Mouse (Mus musculus): ENCODE measurements around the gene Ldb2.

Ldb2 gene

DNA sequence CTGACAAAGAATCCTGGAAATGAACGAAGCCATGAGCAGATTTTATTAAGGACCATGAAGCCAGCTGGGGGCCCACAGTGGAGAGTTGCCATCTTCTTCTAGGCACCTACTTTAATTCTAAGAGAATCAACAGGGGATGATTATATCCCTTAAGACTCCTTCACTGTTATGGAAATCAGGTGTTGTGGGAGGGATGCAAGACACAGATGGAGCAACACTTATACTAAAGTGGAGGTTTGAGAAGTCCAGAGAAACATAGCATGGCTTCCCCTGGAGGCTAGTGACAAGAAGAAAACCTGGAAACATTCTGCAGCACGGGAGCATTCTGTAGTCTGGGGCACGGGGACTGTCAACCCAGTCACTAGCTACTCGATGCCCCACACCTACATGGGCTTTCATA lies 85.0 kb downstream of the Ldb2 start:
- DNase-seq (ENCODE audit: low read depth): no peak

DNA sequence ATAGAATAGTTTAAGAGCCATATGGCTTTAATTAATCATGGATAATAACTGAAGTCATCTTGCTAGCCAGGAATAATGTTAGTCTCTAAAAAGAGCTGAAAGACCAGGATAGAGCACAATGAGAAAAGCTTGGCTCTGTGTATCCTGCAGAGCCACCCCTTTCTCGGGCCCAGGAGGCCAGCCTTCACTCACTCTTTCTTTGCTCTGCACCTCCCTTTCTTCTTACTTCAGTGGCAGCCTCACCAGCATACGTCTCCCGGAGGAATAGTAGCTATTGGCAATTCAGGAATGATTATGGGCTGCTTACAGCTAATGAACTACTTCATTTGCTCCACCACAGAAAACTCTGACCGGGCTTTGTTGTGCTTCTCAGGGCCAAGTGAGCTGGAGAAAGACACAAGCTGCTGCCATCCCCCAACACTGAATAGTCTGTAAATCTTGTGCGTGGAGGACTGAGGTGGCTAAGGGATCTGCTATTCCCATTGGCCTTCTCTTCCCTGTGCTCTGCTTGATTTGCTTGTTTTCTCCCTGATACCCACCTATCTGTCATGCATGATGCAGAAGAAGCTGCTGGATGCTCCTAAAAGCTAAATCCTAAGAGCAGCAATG lies 86.2 kb downstream of the Ldb2 start:
- no peak for DNase-seq (ENCODE audit: low read depth)

DNA sequence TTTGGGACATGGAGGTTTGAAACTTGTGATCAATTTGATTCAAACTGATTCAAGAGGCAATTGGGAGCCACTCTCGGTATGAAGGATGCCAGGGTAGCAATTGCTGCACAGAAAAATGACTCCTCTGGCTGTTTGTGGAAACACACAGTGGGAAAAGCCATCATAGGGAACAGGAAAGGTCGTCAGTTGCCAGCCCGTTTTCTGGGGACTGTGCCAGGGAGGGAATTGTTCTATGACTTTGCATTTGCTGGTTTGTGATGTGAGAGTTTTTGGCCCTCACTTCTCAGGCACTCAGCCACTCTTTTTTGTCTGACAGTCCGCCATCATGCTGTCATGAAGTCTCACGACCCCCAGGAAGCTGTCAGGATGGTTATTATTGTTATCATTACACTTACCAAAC lies 88.3 kb downstream of the Ldb2 start:
- no peak for DNase-seq (ENCODE audit: low read depth)

DNA sequence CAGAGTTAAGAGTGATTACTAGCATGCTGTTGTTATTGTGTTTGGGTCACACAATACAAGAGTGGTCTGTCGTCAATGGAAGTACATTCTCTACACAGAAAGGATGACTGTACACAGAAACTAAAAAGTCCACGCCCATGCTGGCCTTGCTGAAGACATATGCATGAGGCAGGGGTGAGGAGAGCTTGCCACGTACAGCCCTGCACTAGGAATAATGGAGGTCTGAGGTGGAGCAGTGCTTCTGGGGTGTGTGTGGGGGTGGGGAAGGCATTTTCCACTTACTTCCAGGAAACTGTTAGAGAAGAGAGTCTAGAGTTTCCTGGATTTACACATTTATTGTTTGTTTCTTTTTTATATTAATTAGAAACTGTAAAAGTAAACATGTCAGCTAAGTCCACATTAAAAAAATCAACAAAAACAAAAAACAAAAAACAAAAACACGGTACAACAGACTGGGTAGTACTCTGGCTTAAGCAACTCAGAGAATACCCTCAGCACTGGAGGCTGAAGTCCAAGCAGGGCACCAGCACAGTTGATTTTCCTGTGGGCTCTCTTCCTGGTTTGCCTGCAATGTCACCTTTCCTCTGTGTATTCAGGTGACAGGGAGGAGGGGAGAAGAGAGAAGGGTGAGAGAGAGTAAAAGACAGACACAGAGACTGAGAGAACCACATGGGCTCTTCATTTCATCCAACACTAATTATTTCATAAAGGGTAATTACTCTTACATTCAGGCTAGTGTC lies 89.2 kb downstream of the Ldb2 start:
- DNase-seq (ENCODE audit: low read depth): no peak

DNA sequence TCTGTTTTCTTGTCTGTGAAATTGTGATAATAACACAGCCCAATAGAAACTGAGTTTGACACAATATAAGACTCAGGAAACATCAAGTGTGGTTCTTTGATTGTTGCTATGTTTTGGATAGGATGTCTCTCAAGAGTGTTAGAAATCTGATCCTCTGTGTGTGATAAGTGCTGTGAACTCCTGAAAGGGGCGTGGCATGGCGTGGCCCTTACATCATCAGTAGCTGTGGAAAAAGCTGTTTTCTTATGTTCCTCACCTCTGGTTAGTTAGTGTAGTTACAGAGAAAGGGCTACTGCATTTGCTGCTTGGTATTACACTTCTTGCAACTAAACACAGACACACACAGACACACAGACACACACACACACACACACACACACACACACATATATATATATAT lies 90.2 kb downstream of the Ldb2 start:
- DNase-seq (ENCODE audit: low read depth): no peak

DNA sequence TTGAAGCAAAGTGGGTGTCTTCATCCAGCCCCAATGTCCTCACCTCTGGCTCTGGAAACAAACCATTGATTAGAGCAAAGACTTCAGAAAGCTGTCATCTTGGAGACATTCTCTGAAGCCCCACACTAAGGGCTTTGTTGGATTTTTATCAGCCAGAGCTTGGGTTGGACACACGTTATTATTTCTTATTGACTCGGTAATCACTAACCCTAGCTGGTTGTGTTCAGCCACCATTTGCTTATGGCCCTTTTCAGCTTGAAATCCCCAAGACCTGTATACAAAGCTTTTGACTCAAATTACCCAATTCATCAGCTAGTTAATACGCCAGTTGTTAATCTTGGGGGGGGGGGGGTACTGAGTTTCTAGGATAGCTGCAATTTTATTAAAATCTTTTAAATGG lies 91.5 kb downstream of the Ldb2 start:
- no peak for DNase-seq (ENCODE audit: low read depth)

DNA sequence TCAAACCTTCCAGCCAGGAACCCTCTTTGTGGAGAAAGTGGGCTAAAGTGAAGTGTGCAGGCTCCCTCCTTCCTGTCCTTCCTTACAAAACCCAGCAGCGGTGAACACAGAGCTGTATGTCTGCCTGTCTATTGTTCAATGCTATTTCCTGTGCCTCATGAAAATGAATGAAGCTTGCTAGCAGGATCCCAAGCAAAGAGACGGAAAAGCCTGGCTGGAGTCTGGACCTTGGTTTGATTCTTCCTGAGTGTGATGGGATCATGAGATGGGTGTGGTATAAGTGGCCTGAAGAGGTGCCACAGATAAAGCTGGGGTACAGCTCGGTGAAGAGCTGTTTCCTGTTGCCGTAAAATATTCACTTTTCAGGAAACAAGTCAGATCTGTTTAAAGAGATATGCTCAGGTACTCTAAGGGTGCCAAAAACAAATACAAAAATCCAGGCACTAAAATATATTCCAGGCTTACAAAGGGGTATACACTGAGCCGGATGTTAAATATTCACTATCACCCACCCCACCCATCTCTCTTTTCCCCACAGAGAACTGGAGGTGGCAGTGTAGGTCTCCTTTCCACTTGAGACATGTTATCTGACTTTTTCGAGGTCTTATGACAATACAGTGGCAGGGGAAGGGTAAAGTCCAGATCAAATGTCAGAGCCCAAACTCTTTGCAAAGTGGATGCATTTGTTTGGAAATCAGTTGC lies 92.3 kb downstream of the Ldb2 start:
- no peak for DNase-seq (ENCODE audit: low read depth)

DNA sequence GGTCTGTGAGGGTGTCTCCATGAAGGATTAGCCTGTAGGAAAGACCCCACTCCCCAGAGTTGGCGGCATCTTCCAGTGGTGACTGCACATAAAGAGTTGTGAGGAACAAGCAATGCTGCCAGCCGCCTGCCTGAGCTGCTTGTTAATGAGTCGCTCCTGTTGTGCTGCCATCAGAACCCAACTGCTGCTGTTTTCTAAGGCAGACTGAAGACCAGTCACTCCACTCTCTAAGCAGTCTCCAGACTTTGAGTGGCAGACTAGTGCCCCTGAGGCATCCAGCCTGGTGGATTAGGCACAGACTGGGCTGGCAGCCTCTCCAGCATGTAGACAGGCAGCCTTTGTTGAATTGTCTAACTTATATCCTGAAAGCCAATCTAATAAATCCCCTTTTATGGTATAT lies 101.5 kb downstream of the Ldb2 start:
- no peak for DNase-seq (ENCODE audit: low read depth)

DNA sequence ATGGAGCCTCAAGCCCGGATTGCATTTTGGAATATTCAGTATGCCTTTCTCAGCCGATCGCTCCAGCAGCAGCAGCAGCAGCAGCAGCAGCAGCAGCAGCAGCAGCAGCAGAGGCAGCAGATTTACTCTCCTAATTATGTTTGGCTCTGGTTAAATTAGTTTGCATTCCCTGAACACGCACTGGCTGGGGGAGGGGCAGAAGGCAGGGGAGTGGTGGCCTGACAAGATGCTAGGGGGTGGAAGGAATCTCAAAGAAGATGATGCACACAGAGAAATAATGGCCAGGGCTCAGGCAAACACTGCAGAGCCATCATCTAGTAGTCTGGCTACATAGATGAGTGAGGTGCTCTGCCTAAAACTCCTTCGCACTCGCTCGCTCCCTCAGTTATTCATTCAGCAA lies 102.9 kb downstream of the Ldb2 start:
- no peak for DNase-seq (ENCODE audit: low read depth)

DNA sequence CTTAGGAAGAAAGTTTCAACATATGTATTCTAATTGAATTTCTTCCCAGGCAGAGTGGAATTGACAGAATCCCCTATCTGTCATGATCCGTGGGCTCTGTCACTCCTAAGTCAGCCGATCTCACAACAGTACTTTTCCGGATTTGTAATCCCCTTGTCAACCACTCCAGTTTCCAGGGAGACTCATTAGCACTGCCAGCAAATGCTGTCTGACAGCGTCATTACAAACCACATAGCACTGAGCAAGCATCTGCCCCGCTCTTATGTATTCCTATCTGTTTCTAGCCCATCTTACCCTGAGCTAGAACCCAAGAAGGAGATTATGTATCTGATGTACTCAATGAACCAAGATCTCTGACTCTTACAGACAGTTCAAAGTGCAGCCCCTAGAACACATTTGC lies 105.8 kb downstream of the Ldb2 start:
- DNase-seq (ENCODE audit: low read depth): no peak

DNA sequence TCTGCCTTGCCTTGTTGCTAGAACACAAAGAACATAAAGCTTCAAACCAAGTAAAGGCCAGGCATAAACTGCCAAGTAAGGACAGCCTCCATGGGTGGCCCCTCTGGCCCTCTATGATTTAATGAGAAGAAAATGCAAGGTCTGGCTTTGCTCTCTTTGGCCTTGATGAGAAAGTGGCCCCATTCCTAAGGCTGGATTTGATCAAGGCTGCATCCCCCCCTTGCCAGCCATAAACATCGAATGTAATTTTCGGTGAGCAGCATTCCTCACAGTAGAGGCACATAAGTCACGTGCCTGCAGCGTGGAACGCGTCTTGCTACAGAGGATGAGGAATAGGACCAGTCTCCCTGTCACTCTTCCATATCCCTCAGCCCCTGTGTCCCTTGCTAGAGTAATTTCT lies 113.1 kb downstream of the Ldb2 start:
- no peak for DNase-seq (ENCODE audit: low read depth)

DNA sequence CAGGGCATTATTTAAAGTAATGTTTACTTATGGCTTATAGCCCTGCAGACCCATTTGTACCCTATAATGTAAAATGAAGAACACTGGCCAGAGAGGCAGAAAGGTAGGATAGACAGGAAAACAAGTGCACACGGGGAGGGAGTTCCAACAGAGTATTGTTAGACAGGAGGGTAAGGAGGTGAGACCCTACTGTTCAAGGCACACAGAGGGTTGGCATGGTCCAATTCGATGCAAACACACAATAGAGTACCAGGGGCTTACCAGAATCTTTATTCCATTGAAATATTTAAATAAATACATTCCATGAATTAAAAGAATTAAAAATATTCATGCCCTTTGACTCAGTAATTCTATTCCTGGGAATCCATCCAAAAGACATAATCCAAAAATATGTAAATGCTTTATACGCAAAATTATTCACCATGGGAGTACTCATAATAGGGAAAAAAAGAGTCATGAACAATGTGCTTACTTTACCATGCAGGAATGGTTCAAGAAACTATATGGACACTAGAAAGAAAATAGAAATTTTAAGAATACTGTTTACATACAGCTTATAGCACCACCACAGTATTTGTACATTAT lies 118.3 kb downstream of the Ldb2 start:
- no peak for DNase-seq (ENCODE audit: low read depth)

DNA sequence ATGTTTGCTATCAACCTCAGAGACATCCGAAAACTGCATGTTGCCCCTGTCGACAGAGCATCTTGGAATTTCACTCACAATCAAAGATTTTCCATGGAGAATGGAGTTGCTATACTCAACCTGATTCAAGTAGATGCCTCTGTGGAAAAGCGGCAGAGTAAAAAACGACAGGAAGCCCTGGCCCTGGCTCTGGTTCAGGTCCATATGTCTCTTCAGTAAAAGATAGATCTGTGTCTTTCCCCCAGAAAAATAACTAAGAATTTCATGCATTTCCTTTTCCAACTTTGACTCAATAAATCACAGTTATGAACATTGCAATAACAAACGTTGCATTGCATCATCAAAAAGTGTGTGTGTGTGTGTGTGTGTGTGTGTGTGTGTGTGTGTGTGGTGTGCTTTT lies 121.7 kb downstream of the Ldb2 start:
- no peak for DNase-seq (ENCODE audit: low read depth)

DNA sequence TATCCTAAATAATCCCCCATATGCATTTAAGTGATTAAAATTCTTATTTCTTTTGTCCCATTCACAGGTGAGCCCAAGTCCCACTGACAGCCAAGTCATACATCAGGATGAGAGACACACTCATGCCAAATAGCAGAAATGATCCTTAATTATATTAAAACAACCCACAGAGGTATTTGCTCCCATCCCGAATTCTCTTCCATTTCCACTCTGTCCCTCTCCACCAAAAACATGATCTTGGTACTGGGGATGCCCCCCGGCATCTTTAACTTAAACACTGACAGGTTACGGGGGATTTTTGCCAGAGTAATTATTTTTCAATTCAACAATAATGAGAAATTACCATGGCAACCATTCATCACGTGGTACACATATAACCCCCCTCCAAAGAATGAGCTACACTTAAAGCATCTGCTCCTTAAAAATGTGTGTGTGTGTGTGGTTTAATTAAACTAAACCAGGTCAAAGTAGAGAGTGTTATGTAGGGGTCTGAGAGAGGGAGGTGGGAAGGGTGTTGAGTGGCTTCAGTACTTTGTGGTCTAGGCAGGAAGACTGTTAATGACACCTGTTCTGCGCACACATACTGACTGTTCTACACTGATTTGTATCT lies 123.2 kb downstream of the Ldb2 start:
- no peak for DNase-seq (ENCODE audit: low read depth)

DNA sequence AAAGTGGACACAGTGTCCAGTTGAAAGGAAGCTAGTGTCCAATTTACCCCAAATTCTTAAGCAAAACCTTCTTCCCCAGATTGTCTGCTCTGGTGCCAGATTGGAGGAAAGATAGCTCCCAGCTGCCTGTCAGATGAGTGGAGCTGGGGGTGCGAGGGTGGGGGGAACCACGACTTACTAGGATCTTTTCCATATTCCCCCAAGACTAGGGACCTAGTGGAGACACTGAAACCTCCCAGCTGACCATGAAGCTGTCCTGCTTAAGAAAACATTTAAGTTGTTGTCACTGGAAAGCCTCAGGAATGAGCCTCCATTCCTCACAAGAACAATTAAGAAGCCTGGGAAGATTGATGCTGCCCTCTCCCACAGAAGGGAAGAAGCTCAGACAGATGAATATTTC lies 129.1 kb downstream of the Ldb2 start:
- no peak for DNase-seq (ENCODE audit: low read depth)

DNA sequence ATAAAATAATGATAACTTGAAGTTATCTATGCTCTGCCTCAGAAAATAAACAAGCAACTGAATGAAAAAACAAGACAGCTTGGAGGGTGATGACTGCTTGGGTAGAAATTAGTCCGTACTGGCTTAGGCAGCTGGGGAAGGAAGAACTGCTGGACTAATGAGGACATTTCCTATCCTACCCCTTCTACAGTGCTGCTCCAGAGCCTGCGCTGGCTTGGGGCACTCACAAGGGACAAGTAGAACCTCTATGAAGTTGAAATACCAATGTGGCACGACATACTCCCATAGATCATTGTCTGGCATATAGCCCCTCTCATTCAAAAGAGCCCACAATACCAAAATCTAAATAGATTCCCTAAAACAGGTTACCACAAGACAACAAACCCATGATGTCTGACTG lies 131.6 kb downstream of the Ldb2 start:
- DNase-seq (ENCODE audit: low read depth): no peak

DNA sequence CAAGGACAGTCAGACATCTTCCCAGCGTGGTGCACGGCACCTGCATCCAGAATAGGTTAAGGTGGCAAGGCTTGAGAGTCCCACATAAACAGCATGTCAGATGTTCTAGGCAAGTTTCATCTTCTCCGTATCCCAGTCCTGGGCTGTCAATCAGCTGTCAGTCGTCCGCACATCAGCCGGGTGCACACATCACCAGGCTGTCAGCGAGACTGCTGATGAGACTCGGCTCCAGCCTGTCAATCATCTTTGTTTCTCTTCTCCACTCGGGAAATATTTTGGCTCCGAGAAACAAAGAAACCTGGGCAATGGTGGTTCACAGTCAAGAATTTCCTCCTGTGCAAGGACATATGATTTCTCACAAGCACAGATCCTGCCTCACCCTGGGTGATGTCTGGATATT lies 132.1 kb downstream of the Ldb2 start:
- DNase-seq (ENCODE audit: low read depth): no peak

DNA sequence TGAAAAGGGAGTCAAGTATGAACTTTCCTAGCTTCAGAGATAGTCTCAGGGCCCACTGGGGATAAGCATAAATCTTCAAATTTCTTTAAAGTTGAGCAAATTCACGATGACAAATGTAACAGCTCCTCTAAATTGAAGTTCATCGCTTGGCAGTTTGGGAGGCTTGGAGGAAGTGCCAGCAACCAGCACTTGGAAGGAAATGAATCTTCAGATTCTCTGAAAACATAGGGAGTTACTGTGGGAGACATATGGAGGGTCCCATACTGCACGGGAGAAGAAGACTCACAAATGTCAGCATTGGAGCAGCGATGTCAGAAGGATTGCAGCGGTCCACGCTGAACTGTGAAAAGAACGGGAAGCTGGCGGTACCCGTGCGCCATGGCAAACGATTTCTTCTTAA lies 139.8 kb downstream of the Ldb2 start:
- no peak for DNase-seq (ENCODE audit: low read depth)

DNA sequence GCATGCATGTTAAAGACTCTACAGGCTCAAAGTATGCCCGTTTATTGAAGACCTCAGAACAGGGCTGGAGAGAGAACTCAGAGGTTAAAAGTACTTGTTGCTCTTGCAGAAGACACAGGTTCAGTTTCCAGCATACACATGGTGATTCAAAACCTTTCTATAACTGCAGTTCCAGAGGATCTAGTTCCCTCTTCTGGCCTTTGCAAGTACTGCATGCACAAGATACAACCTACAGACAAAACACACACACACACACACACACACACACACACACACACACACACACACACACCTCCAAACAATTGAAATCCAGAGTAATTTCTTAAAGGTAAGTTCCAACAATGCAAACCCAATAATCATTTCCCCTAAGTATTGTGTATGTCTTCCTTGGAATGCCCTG lies 142.8 kb downstream of the Ldb2 start:
- DNase-seq (ENCODE audit: low read depth): no peak

DNA sequence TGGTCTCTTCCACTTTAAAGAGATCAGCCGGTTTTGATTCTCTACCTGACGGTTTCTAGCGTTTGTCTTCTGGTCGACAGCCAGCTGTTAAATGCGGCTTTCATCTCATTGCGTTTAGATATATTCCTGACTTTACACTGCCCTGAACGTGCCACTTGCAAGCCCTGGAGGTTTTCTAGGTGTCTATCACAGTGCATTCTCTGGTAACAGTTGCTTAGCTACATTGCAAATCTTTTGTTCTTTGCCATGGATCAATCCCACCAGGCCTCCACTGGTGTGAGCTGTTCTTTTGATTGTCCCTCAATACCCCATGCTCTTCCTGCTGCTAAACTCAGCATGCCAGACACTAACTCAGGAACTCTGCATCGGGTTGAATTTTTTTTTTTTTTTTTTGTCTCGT lies 145.1 kb downstream of the Ldb2 start:
- DNase-seq (ENCODE audit: low read depth): no peak

DNA sequence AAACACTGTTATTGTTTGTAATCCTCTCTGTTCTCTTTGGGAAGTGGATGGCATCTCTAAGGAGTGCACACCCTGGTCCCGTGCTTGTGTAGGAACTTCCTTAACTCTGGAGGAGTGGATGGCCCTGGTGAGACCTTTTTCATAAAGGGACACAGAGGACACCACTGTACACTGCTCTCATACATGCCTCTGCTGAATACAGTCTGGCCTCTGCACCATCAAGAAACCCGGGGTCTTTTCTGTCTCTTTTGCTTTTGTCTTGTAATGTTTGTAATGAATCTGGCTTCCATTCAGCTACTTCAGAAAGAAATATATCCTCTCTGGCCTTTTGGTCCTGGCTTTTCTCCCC lies 152.7 kb downstream of the Ldb2 start:
- DNase-seq (ENCODE audit: low read depth): no peak

DNA sequence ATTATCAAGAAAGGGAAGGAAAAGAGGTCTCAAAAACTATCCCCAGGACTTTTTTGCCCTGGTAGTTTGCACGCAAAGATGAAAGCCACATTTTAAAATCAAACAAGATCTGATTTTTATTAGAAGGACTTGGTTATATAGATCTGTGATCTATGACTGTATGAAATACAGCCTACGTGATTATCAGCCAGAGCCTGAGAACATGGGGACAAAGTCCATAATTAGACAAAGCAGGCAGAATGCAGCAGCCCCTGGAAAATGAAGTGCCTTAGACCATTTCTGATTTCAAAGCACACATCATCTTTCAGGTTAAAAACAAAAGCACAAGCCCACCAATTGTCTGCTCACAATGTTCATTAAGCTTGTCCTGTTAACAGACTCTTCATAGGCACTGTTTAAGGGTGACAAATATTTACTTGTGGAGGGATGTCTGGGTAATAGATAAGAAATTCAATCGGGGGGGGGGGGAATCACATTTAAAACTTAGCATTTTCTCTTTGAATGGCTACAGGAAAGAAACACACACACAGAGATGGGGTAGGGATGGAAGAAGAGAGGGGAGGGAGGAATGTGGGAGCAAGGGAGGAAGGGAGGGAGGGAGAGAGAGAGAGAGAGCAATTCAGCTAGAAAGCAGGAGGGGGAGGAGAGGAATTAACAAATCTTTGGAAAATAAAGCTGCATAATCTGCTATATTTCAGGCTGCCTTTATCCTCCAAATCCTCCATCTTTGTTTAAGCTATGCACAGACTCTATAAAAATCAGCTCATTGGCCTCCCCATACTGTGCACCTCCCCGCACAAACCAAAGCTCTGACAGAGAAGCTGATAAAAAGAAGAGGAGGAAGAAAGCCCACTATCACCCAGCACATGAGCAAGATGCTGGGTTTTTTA lies 153.3 kb downstream of the Ldb2 start:
- no peak for DNase-seq (ENCODE audit: low read depth)

Data from c-Kit-positive CD71-positive TER-119-negative erythroid progenitor cells, embryonic 14.5 days (primary cell).